Mouse (Mus musculus): ENCODE measurements around the gene Adk. TPM values are rescaled to one million over a fixed set of nuclear protein-coding genes. Genes with fewer than 3 reads are reported as not detected.

Adk gene
- polyA plus RNA-seq, 1 experiment from 2014 or later, result 475 TPM

DNA sequence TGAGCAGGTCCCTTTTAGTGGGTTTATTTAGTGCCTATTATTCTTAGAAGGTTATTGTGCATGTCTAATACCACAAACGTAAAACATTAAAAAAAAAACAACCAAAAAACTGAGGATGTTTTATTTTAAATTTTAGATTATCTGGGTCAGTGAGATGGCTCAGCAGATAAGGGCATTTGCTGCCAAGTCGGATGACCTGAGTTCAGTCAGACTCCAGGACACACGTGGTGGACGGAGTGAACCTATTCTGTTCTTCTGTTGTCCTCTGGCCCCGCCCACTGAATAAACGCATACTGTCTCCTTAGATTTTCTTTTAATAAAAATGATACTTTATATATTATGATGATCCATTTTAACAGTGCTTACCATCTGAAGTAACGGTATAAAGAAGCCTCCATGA, 1.2 kb downstream of the Adk start:
- WGBS (ENCODE audit: insufficient replicate concordance), result 49% methylated on average over 7 of the region's 7 CpGs
- peak overlapping the region; percentile 87 for H3K4me2 ChIP-seq (ENCODE audit: low read depth, low read length)
- no peaks in the 10 kb centered on the region for H3K9me3 ChIP-seq (ENCODE audit: low read length)
- TF ChIP-seq EP300 (IDR thresholded peaks at IDR 0.05; ENCODE audit: low read depth), result no peak
- no peak for TF ChIP-seq CTCF (IDR thresholded peaks at IDR 0.05; ENCODE audit: low read depth)
- H3K4me3 ChIP-seq (ENCODE audit: low read depth, low read length), result peak overlapping the region; percentile 96
- ATAC-seq, result no peak
- peak overlapping the region; percentile 96 for H3K27ac ChIP-seq (ENCODE audit: low read depth)
- peak; percentile 43 for DNase-seq
- no peak overlapping the region for H3K9ac ChIP-seq (replicated peaks)
- peaks cover 10% of the 10 kb centered on the region; the same call in 1 of the 2 replicates for H3K4me1 ChIP-seq (ENCODE audit: insufficient read depth)
- H3K36me3 ChIP-seq (replicated peaks; ENCODE audit: insufficient read depth, low read length), result no peaks in the 10 kb centered on the region
- H3K27me3 ChIP-seq (ENCODE audit: insufficient read depth, low read length), result no peaks in the 10 kb centered on the region

DNA sequence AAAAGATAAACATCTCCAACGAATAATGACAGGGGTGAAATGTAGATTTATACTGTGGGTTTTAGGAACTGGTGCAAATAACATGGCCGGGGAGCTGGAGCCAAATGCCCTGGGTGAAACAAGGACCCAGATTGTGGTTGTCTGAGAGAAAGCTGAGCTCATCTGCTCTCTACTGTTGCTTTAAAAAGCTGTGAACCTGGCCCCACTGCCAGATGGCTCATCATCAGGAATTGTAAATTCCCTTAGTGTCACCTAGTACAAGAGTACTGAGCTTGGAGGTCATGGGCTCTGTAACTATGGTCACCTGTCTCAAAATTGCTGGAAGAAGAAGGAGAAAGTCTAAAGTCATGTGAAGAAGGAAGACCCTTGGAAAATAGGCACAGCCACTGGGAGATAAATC, 6.6 kb downstream of the Adk start:
- no peaks in the 10 kb centered on the region for H3K36me3 ChIP-seq (replicated peaks; ENCODE audit: insufficient read depth, low read length)
- H3K4me1 ChIP-seq (ENCODE audit: insufficient read depth), result no peaks in the 10 kb centered on the region
- H3K4me3 ChIP-seq (ENCODE audit: low read depth, low read length), result no peak overlapping the region
- H3K9ac ChIP-seq (replicated peaks), result no peak overlapping the region
- H3K9me3 ChIP-seq (ENCODE audit: low read length), result no peaks in the 10 kb centered on the region
- H3K27me3 ChIP-seq (ENCODE audit: insufficient read depth, low read length), result no peaks in the 10 kb centered on the region
- no peak overlapping the region for H3K4me2 ChIP-seq (ENCODE audit: low read depth, low read length)
- 79% methylated on average over 2 of the region's 2 CpGs for WGBS (ENCODE audit: insufficient replicate concordance)
- H3K27ac ChIP-seq (ENCODE audit: low read depth), result no peak overlapping the region
- no peak for TF ChIP-seq EP300 (IDR thresholded peaks at IDR 0.05; ENCODE audit: low read depth)
- TF ChIP-seq CTCF (IDR thresholded peaks at IDR 0.05; ENCODE audit: low read depth), result no peak
- ATAC-seq, result no peak
- DNase-seq, result no peak

DNA sequence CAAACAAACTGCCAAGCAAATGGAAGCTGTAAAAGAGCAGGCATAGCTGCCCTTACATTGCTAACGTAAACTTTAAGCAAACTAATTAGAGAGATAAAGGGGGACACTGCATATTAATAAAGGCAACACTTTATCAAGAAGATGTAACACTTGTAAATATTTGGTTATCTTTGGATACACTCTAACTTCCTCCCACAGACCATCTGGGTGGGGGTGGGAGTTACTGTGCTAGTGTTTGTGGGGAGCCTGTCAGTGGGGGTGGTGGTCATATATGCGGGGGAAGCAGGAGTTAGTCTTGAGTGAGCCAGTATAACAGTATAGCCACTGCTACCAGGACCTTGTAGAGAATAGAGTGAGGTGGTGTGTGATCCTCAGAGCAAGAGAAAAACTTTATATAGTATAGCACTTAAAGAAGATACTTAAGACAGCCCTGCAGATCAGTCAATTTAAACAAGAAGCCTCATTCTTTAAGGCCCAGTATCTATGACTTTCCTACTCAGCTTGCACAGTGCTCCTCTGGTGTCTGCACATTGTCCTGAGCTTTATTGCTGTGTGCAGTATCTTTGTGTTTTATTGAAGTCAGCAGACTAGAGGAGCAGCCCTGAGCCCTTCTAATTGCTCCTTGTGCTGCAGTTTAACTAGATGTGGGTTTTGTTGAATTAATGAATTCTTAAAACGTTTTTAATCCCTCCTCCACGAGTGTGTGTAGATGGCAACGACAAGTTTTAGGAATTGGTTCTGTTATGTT, 10.6 kb downstream of the Adk start:
- DNase-seq (no peak), ATAC-seq (no peak)
- no peak overlapping the region for H3K9ac ChIP-seq (replicated peaks)
- peak overlapping the region; percentile 29; the same call in 1 of the 2 replicates for H3K27ac ChIP-seq (ENCODE audit: low read depth)
- H3K4me3 ChIP-seq (ENCODE audit: low read depth, low read length), result no peak overlapping the region
- no peak overlapping the region for H3K4me2 ChIP-seq (ENCODE audit: low read depth, low read length)
- TF ChIP-seq EP300 (IDR thresholded peaks at IDR 0.05; ENCODE audit: low read depth), result 0 out of 2 replicates have a peak, but pooled peaks have one; percentile 25
- TF ChIP-seq CTCF (IDR thresholded peaks at IDR 0.05; ENCODE audit: low read depth), result no peak
- no peaks in the 10 kb centered on the region for H3K36me3 ChIP-seq (replicated peaks; ENCODE audit: insufficient read depth, low read length)
- WGBS (ENCODE audit: insufficient replicate concordance), result 59% methylated on average over 5 of the region's 5 CpGs
- peaks cover 12% of the 10 kb centered on the region for H3K4me1 ChIP-seq (ENCODE audit: insufficient read depth)
- H3K27me3 ChIP-seq (ENCODE audit: insufficient read depth, low read length), result no peaks in the 10 kb centered on the region
- no peaks in the 10 kb centered on the region for H3K9me3 ChIP-seq (ENCODE audit: low read length)

DNA sequence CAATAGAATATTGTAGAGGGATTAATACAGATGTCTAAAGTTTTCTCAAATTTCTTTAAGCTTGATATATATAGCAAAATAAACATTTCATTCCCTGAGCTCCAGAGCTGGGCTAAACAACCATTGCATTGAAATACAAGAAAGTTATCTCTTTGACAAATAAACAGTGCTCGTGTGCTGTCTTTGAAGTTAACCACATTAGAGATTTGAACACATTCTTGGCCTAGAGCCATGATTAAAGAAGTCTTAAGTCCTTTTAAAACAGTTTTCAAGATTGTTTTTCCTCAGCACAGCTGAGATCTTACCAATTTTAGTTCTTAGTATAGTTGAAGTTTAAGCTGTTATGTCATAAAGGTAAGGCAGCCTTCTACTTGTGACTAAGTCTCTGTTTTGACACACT, 11.9 kb downstream of the Adk start:
- H3K36me3 ChIP-seq (replicated peaks; ENCODE audit: insufficient read depth, low read length), result no peaks in the 10 kb centered on the region
- no peak overlapping the region for H3K4me2 ChIP-seq (ENCODE audit: low read depth, low read length)
- H3K9me3 ChIP-seq (ENCODE audit: low read length), result no peaks in the 10 kb centered on the region
- ATAC-seq (no peak), DNase-seq (no peak)
- no peaks in the 10 kb centered on the region for H3K27me3 ChIP-seq (ENCODE audit: insufficient read depth, low read length)
- no peak for TF ChIP-seq CTCF (IDR thresholded peaks at IDR 0.05; ENCODE audit: low read depth)
- no peak for TF ChIP-seq EP300 (IDR thresholded peaks at IDR 0.05; ENCODE audit: low read depth)
- H3K4me3 ChIP-seq (ENCODE audit: low read depth, low read length), result no peak overlapping the region
- peaks cover 12% of the 10 kb centered on the region for H3K4me1 ChIP-seq (ENCODE audit: insufficient read depth)
- 24% methylated on average over 1 of the region's 1 CpGs for WGBS (ENCODE audit: insufficient replicate concordance)
- no peak overlapping the region for H3K9ac ChIP-seq (replicated peaks)
- no peak overlapping the region for H3K27ac ChIP-seq (ENCODE audit: low read depth)

DNA sequence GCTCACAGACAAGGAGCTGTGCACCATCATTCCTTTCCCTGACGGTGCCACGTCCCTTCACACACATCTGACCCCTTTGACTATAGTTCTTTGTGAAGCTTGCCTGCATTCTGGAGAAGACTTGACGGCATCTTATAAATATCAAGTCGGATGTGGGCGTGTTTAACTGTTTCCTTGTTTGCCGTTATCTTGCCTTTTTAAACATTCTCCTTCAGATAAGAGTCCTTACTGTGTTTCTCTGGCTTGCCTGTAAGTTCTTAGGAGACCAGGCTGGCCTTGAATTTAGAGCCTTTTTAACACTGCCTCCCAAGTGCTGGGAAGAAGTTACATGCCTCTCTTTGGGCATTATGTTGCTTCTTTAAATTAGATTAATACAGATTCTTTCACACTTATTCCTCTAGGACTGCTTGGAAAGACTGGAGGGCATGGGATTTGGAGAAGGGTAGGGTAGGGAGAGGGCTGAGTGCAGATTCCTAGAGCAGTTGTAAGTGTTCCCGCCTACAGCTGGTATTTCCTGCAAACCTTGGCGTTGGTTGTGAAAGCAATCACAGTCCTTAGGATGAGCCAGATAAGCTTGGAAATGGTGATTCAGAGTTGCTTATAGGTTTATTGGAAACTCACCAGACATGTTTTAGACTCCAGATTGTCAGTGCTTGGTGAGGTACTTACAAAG, 13.3 kb downstream of the Adk start:
- Histone ChIP-seq H3K4me2 (ENCODE audit: low read depth, low read length) (no peak overlapping the region), H3K9me3 (ENCODE audit: low read length) (no peaks in the 10 kb centered on the region), H3K27ac (ENCODE audit: low read depth) (no peak overlapping the region), H3K9ac (replicated peaks) (no peak overlapping the region), H3K4me1 (ENCODE audit: insufficient read depth) (peaks cover 12% of the 10 kb centered on the region), H3K4me3 (ENCODE audit: low read depth, low read length) (no peak overlapping the region), H3K27me3 (ENCODE audit: insufficient read depth, low read length) (no peaks in the 10 kb centered on the region), H3K36me3 (replicated peaks; ENCODE audit: insufficient read depth, low read length) (no peaks in the 10 kb centered on the region)
- TF ChIP-seq CTCF (IDR thresholded peaks at IDR 0.05; ENCODE audit: low read depth) (no peak), EP300 (IDR thresholded peaks at IDR 0.05; ENCODE audit: low read depth) (no peak)
- no peak for DNase-seq
- 48% methylated on average over 8 of the region's 8 CpGs for WGBS (ENCODE audit: insufficient replicate concordance)
- ATAC-seq, result no peak

DNA sequence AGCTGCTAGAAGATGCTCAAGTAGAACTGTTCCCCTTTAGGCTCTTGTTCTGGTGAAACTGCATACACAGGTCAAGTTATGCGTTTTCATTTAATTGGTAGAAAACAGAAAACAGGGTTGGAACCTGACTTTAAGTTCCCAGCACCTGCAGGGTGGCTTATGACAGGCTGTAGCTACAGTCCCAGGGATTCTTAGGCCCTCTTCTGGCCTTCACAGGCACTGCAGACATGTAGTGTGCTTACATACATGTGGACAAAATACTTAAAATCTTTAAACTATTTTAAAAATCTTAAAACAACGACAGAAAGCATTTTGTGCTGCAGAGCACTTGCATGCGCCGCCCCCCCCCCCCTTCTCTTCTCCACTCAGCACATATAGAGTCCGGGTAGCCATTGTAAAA, 17.2 kb downstream of the Adk start:
- no peak overlapping the region for H3K27ac ChIP-seq (ENCODE audit: low read depth)
- DNase-seq (no peak), ATAC-seq (no peak)
- TF ChIP-seq CTCF (IDR thresholded peaks at IDR 0.05; ENCODE audit: low read depth) (peak; percentile 56), EP300 (IDR thresholded peaks at IDR 0.05; ENCODE audit: low read depth) (no peak)
- WGBS (ENCODE audit: insufficient replicate concordance), result 81% methylated on average over 5 of the region's 5 CpGs
- no peaks in the 10 kb centered on the region for H3K9me3 ChIP-seq (ENCODE audit: low read length)
- H3K4me2 ChIP-seq (ENCODE audit: low read depth, low read length), result no peak overlapping the region
- no peak overlapping the region for H3K4me3 ChIP-seq (ENCODE audit: low read depth, low read length)
- no peaks in the 10 kb centered on the region for H3K27me3 ChIP-seq (ENCODE audit: insufficient read depth, low read length)
- H3K9ac ChIP-seq (replicated peaks), result no peak overlapping the region
- H3K36me3 ChIP-seq (replicated peaks; ENCODE audit: insufficient read depth, low read length), result no peaks in the 10 kb centered on the region
- H3K4me1 ChIP-seq (ENCODE audit: insufficient read depth), result peaks cover 16% of the 10 kb centered on the region
